Mouse (Mus musculus) hindbrain, embryonic 16.5 days (tissue): ENCODE results near the gene Patj. TPM values are rescaled to one million over a fixed set of nuclear protein-coding genes. Genes with fewer than 3 reads are reported as not detected.
A peak's percentile ranks its signal among the peaks of the same experiment; 100 is the strongest.
"Not testable (repeated sequence)": the region's sequence is repeated elsewhere in the genome, so short reads cannot be mapped to it uniquely, and the experiment has no call there.

ENCODE experiments used
- ATAC-seq: fragments of 200-750 bp; cut with Nextera tagmentation; 2 replicates; pipeline ENCODE4 v1.8.0; 2017; ENCODE audit warnings: moderate TSS enrichment, moderate library complexity
- H3K27ac ChIP-seq: fragments of 300-500 bp; sonication (generic); 2 replicates; pipeline ENCODE4 v1.5.1; 2014; ENCODE audit warnings: low read depth, mild to moderate bottlenecking, control low read depth, low read length, moderate library complexity
- H3K27me3 ChIP-seq: fragments of 300-500 bp; sonication (generic); replicated peaks from 2 replicates; pipeline ENCODE4 v1.6.1; 2014; ENCODE audit warnings: low read length; ENCODE audit not compliant: control insufficient read depth, insufficient read depth
- H3K36me3 ChIP-seq: fragments of 300-500 bp; sonication (generic); 2 replicates; pipeline ENCODE4 v1.6.1; 2014; ENCODE audit warnings: mild to moderate bottlenecking, low read length, moderate library complexity, mixed read lengths; ENCODE audit not compliant: control insufficient read depth, insufficient read depth
- H3K4me1 ChIP-seq: fragments of 300-500 bp; sonication (generic); 2 replicates; pipeline ENCODE4 v1.6.1; 2014; ENCODE audit warnings: low read depth, low read length; ENCODE audit not compliant: control insufficient read depth, insufficient read depth
- H3K4me2 ChIP-seq: fragments of 300-500 bp; sonication (generic); 2 replicates; pipeline ENCODE4 v1.6.1; 2014; ENCODE audit warnings: mild to moderate bottlenecking, low read length, control low read depth, moderate library complexity
- H3K4me3 ChIP-seq: fragments of 300-500 bp; sonication (generic); 2 replicates; pipeline ENCODE4 v1.5.1; 2014; ENCODE audit warnings: mild to moderate bottlenecking, low read length, control low read depth, moderate library complexity
- H3K9ac ChIP-seq: fragments of 300-500 bp; sonication (generic); 2 replicates; pipeline ENCODE4 v1.6.1; 2014; ENCODE audit warnings: low read depth, mild to moderate bottlenecking, control low read depth, low read length, moderate library complexity
- H3K9me3 ChIP-seq: fragments of 300-500 bp; sonication (generic); 2 replicates; pipeline ENCODE4 v1.6.1; 2014; ENCODE audit warnings: mild to moderate bottlenecking, low read length, moderate library complexity; ENCODE audit not compliant: control insufficient read depth
- WGBS: fragments of 180-500 bp; shearing (Covaris S2); extraction: QIAGEN DNeasy Blood & Tissue Kit; methylation state at CpG from one replicate; pipeline ENCODE4 v1.1.7; 2014; 5-methylcytosine and 5-hydroxymethylcytosine counted together
- polyA plus RNA-seq: library from polyadenylated mRNA; unstranded; fragments of >200 nt; fragmentation: Nextera tagmentation; extraction: Ambion mirVana; gene quantifications from 2 replicates; pipeline ENCODE4 v1.2.1, GENCODE M21; 2015

The Patj gene
- polyA plus RNA-seq, 1 experiment from 2014 or later = 8.7 TPM

DNA sequence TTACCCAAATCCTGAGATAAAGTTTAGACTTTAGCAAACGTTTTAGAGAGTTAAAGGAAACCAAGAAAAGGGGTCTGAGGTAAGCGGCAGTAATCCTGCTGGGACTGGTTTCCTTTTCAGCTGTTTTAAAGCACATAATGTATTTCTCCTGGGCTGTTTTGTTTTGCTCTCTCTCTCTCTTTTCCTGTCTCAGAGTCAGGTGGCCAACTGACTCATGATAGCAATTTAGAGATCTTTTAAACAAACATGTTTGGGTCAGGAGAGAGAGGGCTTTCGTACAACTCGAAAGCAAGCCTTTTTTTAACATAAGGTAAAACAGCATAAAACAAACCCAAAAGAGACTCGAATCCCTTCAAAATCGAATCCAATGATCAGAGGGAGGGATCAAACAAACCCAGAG is 207.5 kb downstream of the Patj start:
- Histone ChIP-seq H3K4me3 (no peak overlapping the region), H3K36me3 (no peaks in the 10 kb centered on the region), H3K9ac (no peak overlapping the region), H3K4me1 (no peaks in the 10 kb centered on the region; the same call in 1 of the 2 replicates), H3K27me3 (no peaks in the 10 kb centered on the region), H3K4me2 (no peak overlapping the region), H3K9me3 (no peaks in the 10 kb centered on the region), H3K27ac (no peak overlapping the region)
- WGBS = 70% methylated on average over 6 of the region's 6 CpGs
- no peak for ATAC-seq

DNA sequence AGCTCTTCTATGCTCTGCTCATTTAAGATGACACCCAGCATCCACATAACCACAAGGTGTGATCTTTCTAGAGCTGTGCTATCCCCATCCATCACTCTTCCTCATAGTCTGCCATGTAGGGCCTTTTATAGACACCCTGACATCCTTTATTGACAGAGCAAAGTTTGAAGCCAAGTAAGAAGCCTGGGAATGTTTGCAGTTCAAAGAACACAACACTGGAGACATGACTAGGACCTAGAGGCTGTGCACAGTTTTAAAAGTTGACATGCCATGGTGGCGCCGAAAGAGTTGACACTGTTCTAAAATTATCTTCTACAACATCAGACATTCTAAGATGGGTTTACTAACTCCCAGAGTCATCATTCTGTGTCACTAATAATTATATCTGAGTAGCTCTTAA is 214.9 kb downstream of the Patj start:
- WGBS = 93% methylated on average over 2 of the region's 2 CpGs
- no peak for ATAC-seq

DNA sequence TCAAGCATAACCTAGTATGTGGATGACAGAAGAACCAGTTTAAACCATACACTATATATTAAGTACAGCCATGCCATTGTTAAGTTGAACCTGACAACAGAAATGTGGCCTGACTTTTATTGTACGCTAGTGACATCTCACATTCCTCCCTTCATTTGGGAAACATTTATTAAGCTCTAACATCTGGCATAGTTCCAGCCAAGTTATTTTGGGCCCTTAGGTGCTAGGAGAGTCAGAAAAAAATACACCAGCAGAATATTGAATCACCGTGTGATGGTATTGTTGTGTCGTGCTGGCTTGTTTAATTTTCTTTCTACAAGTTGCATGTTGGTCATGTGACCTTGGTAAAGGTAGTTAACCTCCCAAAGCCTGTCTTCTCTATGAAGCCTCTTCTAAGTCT is 218.8 kb downstream of the Patj start:
- Histone ChIP-seq H3K4me2 (no peak overlapping the region), H3K36me3 (no peaks in the 10 kb centered on the region), H3K27me3 (no peaks in the 10 kb centered on the region), H3K4me1 (no peaks in the 10 kb centered on the region), H3K4me3 (no peak overlapping the region), H3K9me3 (no peaks in the 10 kb centered on the region), H3K9ac (no peak overlapping the region), H3K27ac (no peak overlapping the region)
- WGBS = 80% methylated on average over 3 of the region's 3 CpGs
- no peak for ATAC-seq

More for the DNA sequence above, 214.9 kb downstream of the Patj start:
- H3K4me3 ChIP-seq = no peak overlapping the region
- no peaks in the 10 kb centered on the region for H3K36me3 ChIP-seq
- H3K9me3 ChIP-seq = no peaks in the 10 kb centered on the region
- no peak overlapping the region for H3K9ac ChIP-seq
- H3K27me3 ChIP-seq = no peaks in the 10 kb centered on the region
- no peaks in the 10 kb centered on the region for H3K4me1 ChIP-seq
- H3K4me2 ChIP-seq = no peak overlapping the region
- H3K27ac ChIP-seq = no peak overlapping the region

DNA sequence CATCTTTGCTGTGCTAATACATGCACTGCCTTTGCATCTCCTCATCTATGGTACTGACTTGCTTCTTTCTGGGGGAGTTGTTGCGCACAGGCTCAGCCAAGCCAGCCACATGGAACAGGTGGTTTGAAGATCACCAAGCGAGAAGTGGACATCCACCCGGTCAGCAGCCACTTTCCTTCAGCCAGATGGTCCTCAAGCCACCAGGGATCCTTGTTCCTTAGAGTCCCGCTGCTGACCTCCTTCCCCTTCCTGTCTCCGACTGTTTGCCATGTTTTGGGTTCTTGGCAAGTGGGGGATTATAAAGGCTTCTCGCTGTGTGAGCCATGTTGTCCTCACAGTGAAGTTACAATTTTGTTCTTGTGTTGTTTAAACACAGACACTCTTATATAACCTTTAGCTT is 223.6 kb downstream of the Patj start:
- H3K9me3 ChIP-seq = no peaks in the 10 kb centered on the region
- H3K4me3 ChIP-seq = no peak overlapping the region
- no peak overlapping the region for H3K9ac ChIP-seq
- 85% methylated on average over 6 of the region's 6 CpGs for WGBS
- peaks cover 4% of the 10 kb centered on the region for H3K4me1 ChIP-seq
- ATAC-seq = no peak
- H3K4me2 ChIP-seq = no peak overlapping the region
- H3K27ac ChIP-seq = no peak overlapping the region
- no peaks in the 10 kb centered on the region for H3K36me3 ChIP-seq
- no peaks in the 10 kb centered on the region for H3K27me3 ChIP-seq

DNA sequence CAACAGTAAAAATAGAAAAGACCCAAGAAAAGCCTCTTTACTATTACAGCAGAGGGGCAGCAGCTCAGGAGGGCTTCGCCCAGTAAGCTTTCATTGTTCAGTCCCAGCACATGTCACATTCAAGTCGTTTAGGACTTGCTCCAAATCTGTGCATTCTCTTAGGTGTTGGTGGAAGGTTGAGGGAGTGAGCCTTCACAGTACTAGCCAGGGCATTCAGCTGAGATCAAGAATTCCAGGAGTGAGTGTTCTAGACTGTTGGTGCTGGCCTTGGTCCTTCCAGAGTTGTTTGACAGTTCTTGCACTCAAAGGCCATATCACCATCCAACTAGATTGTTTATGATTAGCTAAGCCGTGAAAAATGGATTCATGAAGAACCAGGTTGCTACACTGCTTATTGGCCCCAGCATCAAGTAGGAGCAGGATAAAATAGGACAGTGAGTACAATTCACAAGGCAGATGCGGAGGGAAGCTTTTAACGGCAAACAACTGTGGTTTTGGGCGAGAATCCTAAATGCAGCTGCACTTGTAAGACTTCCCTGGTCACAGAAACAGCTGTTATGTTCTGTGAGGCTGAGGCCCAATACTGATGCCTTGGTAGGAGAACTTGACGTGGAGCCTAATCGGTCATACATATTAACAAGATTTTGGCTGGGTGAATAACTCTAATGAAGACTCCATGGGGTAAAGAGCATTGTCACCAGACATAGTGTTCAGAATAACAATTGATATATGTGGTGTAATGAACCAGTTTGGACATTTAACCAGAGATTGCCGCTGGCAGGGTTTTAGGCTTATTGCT is 225.6 kb downstream of the Patj start:
- no peak overlapping the region for H3K9ac ChIP-seq
- 0 out of 2 replicates have a peak, but pooled peaks have one; percentile 31 for ATAC-seq
- no peaks in the 10 kb centered on the region for H3K27me3 ChIP-seq
- peaks cover 4% of the 10 kb centered on the region for H3K4me1 ChIP-seq
- no peak overlapping the region for H3K4me2 ChIP-seq
- no peak overlapping the region for H3K27ac ChIP-seq
- H3K4me3 ChIP-seq = no peak overlapping the region
- WGBS = 59% methylated on average over 9 of the region's 9 CpGs
- H3K9me3 ChIP-seq = no peaks in the 10 kb centered on the region
- no peaks in the 10 kb centered on the region for H3K36me3 ChIP-seq

DNA sequence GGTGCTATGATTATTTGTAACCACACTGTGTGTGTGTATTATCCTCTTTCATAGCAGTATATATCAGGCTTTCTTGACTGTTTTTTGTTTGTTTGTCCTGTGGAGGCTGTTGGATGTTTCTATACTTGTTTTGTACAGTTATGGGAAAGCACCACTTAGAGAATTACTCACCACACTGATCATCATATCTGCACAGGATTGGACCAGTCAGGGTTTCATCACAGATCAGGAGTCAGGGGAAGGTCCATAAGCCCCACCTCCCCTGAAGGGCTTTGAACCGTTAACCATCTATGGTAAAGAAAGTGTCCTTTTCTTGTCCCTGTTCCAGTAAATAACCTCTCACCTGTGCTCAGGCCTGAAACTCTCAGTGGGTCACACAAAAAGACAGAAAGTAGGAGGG is 226.6 kb downstream of the Patj start:
- no peaks in the 10 kb centered on the region for H3K27me3 ChIP-seq
- H3K9ac ChIP-seq = no peak overlapping the region
- H3K27ac ChIP-seq = no peak overlapping the region
- WGBS = 83% methylated on average over 1 of the region's 1 CpGs
- no peak overlapping the region for H3K4me2 ChIP-seq
- no peaks in the 10 kb centered on the region for H3K36me3 ChIP-seq
- H3K4me1 ChIP-seq = peaks cover 4% of the 10 kb centered on the region
- no peak overlapping the region for H3K4me3 ChIP-seq
- no peak for ATAC-seq
- H3K9me3 ChIP-seq = no peaks in the 10 kb centered on the region

DNA sequence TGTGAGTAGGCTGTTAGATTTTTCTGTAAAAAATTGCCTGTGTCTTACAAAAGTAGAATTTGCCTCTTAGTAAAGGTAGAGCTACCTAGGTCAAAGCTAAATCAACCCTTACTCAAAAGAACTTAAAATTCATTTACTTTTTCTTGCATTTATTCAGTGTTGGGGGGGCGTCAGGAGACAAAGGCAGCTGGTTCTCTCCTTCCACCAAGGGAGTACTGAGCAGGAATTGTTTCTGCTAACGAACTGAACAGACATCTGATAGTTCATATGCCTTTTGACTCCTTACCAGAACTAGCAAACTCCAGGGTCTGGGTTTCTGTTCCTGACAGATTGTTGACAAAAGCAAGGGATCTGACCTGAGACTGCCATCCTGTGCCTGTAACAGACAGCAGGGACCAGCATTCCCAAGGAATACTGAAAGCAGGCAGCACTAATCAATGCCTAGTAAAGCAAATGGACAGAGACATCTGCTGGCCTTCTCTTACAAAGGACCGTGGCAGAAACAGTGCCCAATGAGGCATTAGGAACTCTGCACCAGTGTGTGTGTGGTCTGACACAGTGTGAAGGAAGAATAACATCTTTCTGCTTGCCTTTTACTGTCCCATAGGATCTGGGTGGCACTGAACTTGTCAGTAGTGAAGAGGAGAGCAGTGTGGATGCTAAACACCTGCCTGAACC is 227.6 kb downstream of the Patj start:
- Histone ChIP-seq H3K4me1 (peaks cover 4% of the 10 kb centered on the region), H3K27me3 (no peaks in the 10 kb centered on the region), H3K27ac (no peak overlapping the region), H3K9ac (no peak overlapping the region), H3K36me3 (no peaks in the 10 kb centered on the region), H3K4me3 (no peak overlapping the region), H3K4me2 (no peak overlapping the region), H3K9me3 (no peaks in the 10 kb centered on the region)
- WGBS = 31% methylated on average over 3 of the region's 3 CpGs
- peak; percentile 64 for ATAC-seq

DNA sequence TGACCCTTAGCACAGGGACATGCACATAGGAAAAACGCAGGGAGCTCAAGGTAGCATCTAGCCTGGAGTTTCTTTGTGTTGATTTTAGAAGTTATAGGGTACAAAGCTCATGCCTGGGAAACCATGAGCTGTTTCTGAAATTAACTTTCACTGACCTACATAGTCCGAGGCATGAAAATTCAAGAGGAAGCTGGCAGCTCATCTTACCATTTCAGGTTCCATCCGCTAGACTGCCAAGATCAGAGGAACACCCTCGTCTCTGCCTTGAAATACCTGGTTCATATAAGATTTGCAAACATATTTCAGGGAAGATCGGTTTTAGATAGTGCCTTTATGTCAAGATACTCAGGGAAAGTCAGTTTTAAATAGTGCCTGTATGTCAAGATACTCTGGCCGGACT is 232.7 kb downstream of the Patj start:
- H3K4me2 ChIP-seq = no peak overlapping the region
- H3K27ac ChIP-seq = no peak overlapping the region
- H3K4me3 ChIP-seq = no peak overlapping the region
- no peaks in the 10 kb centered on the region for H3K36me3 ChIP-seq
- 88% methylated on average over 6 of the region's 6 CpGs for WGBS
- no peaks in the 10 kb centered on the region for H3K27me3 ChIP-seq
- H3K9ac ChIP-seq = no peak overlapping the region
- no peak for ATAC-seq
- no peaks in the 10 kb centered on the region for H3K9me3 ChIP-seq
- H3K4me1 ChIP-seq = peaks cover under 1% of the 10 kb centered on the region

DNA sequence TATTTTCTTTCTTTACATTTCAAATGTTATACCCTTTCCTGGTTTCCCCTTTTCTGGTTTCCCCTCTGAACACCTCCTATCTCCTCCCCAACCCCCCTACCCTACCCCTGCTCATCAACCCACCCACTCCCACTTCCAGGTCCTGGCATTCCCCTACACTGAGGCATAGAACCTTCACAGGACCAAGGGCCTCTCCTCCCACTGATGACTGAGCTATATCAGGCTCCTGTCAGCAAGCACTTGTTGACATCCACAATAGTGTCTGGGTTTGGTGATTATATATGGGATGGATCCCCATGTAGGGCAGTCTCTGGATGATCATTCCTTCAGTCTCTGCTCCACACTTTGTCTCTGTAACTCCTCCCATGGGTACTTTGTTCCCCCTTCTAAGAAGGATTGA is 233.6 kb downstream of the Patj start:
- H3K4me3 ChIP-seq, H3K36me3 ChIP-seq, H3K9ac ChIP-seq, H3K9me3 ChIP-seq, H3K4me2 ChIP-seq, ATAC-seq, H3K4me1 ChIP-seq, H3K27ac ChIP-seq, H3K27me3 ChIP-seq: not testable (repeated sequence)
